Mouse (Mus musculus) brain, embryonic 18.5 days (tissue): ENCODE measurements around the gene Ralgps1.

Source experiments
- DNase-seq: peaks from one replicate; pipeline ENCODE4 v3.0.0-alpha.2; 2012; ENCODE audit warnings: low read depth, low spot score

The Ralgps1 gene

DNA sequence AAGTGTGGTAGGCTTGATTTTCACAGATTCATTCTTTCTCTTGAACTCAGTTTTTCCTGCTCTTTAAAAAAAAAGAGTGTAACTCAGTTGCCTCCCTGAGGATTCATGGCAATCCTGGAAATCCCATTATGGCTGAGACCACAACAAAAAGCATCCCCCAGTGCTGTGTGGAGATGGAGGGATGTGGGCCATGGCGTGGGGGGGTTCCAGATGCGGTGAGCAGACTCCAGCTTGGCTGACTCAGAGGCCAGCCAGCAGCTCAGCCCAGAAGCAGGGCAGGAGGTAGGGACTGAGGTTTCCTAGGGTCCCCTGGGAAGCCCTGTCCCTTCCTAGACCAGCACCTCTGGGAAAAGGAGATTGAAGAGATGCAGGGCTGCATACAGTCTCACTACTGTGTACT is 194.4 kb downstream of the Ralgps1 start:
- DNase-seq = no peak

DNA sequence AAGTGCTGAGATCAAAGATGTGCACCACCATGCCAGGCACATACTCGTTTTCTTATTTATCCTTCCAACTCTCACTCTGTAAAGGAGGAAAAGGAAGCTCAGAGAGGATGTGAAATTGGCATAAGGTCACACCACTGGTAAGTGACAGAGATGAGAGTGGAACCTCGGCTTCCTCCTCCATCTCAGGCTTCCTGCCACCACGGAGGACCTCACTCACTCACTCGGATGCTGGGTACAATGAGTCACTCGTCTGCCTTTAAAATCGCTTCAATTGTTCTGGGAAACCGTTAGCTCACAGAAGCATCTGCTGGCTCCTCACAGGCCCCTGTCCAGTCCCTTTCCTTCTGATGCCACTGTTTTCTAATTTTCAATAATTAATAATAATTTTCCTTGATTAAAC is 194.8 kb downstream of the Ralgps1 start:
- no peak for DNase-seq

DNA sequence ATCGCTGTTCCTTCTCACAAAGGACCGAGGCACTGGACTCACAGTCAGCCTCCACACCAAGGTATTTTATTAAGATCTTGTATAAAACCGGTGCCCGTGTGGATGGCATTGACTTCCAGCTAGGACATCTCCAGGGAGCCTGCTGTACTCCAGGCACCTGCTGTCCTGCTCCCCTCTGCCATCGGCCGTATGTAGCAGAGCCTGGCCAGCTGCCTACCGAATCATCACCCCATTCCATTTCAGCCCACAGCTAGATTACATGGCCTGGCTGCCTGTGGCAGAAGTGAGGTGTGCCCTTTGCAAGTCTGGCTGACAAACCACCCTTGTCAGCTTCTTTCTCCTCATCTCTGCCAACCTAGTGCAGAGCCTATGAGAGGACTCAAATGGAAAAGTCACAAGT is 197.6 kb downstream of the Ralgps1 start:
- DNase-seq = no peak

DNA sequence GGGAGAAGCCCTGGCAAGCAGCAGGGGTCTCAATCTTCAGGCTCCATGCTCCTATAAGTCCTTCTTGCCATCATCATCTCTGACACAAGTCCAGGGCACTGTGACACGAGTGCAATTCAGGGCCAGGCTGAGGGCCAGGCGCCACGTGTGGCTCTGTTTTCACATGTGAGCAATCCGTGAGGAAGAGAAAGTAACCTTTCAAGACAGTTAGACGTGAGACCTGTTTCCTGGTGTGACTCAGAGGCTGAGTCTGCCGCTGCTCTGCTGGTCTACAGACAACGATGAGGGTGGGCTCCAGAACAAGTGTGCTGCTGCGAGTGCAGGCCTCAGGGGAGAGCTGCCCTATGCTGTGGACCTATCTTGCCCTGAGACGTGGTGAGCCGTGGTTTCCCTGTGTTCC is 198.2 kb downstream of the Ralgps1 start:
- DNase-seq = no peak

DNA sequence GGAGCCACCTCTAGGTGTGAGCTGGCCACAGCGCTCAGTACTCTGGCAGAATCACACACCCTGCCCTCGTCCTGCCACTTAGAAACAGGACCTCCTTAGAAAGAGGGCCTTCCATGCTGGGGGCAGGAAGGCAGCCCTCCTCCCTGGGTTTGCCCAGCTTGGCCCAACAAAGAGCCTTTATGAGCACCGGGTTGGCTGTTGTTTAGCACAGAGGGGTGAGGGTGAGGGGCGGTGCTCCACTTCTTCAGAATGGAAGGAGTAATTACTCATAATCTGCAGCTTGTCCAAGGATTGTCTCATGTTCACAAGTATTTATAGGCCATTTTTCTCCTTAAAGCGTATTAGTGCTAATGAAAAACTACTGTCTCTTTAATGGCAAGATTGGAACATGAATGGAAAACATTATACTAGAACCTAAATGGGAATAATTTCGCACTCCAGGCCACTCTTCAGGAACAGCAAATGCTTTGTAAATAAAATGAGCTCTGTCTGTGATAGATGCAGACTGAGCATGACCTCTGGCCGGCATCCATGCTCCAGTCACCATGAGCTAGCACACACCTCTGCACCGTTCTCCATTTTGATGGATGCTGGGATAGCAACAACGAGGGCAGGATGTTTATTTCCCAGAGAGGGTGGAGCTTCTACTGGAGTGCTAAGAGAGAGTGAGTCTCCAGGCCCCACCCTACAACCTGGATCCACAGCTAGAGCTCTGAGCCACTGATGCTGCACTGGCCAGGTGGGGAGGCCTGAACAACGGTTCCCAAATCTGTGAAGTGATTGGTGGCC is 200.3 kb downstream of the Ralgps1 start:
- DNase-seq = no peak

DNA sequence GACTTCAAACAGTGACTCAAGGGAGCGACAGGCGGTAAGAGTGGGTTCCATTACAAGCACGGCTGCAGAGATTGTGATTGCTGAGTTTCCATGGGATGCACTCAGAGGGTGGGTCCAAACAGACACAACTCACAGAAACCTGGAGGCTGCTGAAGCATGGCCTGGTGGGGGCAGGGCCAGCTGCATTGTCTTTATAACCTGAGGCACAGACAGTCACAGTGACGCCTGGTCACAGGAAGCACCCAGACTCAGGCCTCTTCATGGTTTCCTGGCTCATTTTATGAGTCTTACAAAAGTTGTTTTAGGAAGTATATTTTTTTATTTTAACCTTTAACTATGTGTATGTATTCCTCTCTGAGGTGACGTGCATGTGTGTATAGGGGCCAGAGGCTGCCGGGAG is 201.8 kb downstream of the Ralgps1 start:
- DNase-seq = no peak

DNA sequence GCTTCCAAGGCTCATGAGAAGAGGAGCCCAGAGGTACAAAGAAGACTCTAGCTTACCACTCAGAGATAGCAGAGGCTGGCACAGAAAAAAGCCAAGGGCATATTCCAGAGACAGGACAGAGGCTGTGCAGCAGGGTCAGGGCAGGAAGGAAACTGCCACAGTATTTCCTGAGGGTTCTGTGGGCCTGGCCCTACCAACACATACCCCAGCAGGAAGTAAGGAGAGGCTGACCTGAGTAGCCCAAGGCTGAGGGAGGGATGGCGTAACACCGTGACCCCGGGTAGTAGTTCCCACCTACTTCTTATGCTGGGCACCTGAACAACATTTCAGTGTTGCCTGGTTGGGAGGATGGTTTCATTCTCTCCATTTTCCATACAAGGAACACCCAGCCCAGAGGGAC is 204.2 kb downstream of the Ralgps1 start:
- no peak for DNase-seq

DNA sequence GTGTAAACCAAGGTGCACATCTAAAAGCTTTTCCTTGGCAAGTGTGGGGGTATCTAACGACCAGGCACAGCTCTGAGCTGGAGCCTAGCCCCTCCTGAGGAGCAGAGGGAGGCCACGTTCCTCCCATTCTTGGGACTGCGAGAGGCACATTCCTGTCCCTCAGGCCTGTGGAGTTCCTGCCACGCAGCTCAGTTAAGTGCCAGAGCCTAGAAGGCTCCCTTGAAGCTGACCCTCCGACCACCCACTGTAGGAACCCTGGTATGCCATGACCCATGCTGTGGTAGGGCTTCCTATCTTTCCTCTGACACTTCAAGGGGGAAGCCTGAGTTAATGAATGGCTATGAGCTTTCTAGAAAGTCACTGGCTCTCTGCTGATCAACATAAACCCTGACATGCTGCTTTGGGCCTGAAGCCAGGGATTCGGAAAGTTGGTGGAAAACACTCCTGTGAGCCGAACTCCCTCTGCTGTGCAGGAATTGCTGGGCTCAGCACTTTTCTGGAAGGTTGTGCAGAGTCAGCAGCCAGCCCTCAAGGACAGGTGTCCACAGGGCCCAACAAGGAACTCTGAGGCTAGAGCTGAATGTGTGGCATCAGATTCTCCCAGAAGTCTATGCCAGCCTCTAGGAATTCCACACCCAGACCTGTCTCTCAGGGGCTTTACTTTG is 205.4 kb downstream of the Ralgps1 start:
- no peak for DNase-seq

DNA sequence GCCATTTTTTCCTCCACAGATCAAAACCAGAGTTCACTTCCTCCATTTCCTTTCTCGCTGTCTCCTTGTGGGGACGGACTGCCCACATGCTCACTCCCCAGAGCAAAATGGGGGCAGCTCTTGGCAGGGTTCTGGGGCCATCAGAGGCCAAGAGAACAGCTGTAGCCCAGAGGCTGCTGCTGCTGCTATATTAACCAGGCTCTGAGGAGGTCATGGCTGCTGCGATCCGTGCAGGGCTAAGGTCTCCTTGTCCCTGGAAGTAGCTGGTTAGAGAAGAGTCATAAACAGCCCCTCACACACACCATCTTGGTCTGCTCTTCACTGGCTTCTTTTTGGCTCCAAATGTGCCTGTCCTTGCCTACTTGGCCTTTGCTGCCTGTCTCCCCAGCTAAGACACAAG is 206.1 kb downstream of the Ralgps1 start:
- DNase-seq = no peak

DNA sequence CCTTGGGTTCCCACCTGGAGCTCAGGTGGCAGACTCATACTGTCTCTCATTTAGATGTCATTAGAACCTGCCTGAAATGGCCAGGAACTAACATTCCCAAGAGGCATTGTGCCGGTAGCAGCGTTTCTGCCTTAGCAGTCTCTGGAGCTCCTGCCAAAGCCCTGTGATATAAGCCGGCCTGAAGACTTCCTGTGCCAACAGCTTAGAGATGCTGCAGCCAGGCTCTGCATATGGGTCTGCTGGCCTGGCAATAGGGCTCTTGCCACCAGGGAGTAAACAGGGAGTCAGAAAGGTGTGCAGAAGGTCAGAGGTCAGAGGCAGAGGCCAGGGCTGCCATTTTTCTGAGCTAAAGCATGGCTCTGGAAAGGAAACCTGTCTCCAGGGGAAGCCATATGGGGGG is 206.6 kb downstream of the Ralgps1 start:
- no peak for DNase-seq

DNA sequence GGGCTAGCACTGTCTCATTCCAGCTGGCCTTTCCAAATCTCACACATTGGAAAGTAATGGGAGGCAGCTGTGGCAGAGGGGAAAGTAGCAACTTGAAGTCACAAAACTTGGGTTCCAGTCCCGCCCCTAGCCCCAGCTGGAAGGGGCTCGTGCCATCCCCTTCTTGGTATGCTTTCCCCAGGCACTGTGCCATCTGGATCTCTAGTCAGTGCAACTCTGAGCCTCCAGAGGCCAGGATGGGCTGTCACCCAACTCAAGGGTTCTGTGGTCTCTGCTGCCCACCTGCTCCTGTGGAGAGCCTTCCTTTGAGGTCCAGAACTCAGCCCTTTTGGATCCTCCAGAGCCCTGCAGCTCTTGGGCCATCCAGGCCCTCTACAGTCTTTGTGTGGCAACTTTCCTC is 209.2 kb downstream of the Ralgps1 start:
- no peak for DNase-seq

DNA sequence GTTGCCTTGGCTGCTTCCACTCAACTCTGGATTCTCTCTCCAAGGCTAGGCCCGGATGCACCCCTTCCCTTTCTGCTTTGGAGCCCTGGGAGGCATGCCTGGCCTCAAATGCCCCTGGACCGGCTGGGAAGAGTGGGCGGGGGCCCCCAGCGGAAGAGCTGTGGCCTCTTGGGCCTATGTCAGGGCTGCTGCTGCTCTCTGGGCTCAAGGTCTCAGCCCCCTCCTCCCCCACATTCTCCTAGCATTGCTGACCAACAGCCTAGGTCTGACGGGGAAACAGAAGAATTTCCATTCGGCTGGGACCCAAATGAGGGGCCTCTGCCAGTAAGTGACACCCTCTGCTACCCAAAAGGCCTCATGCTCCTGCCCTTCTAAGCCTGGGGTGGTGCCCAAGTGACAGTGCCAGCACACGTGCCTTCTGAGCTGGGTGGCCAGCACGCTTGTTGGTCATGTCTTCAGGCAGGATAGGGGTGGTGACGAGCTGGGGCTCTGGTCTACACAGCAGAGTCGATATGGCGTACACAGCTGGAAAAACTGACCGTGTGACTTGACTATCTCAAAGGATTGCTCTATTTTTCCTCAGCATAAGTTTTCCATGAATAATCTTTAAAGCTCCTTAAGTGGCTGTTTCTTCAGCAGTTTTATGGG is 210.8 kb downstream of the Ralgps1 start:
- no peak for DNase-seq

DNA sequence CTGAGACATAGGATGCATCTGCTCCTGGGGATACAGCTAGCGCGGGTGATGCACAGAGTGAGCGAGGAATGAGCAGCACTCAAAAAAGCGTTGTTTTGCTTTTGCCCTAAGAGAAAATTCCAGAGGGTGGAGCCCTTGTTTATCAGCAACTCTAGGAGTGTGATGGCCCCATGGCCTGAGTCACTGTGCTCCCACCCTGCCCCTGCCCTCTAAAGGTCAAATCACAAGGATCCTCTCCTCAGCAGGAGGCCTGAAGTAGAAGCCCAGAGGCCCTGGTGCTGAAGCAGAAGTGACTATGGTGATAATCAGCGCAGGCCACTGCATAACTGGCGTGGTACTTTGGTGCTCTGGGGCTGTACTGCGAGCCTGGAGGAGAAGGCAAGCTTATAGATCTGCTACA is 211.7 kb downstream of the Ralgps1 start:
- no peak for DNase-seq

DNA sequence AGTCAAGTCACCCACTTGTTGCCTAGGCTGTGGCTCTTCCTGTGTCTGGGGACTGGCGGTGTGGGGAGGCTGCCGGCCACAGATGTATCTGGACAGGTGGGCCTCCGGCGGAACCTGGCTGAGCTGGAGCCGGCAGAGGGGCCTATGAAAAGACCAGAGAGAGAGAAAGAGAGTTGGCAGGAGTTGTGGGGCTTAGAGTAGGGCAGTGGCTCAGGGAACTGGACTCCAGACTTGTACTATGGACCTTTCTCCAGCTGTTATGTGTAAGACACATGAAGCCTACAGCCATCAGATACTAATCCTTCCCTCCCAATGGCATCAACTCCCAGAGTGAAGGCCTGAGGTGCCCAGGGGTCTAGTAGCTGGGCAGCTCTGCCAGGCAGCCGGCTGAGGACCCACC is 212.4 kb downstream of the Ralgps1 start:
- no peak for DNase-seq

DNA sequence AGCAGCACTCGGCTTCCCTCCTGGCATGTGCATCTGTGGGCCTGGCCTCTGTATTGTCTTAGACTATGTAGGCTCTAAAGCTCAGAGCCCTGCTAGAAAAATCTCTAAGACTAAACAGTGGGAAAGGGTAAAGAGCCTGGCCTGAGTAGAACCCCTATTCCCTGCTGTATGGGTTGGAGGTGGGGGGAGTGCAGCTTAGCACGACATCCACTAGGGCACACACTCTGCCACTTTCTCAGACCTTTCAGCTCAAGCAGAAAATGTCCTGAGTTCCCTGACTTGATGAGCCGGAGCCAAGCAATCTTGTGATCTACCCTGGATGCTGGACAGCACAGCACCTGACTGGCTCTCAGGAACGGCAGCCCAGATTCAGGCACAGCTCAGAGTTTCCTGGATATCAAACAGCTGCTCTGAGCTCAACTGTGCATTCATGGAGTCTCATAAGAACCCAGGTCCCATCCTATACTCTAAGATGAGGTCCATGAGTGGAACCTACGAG is 215.0 kb downstream of the Ralgps1 start:
- DNase-seq = no peak

DNA sequence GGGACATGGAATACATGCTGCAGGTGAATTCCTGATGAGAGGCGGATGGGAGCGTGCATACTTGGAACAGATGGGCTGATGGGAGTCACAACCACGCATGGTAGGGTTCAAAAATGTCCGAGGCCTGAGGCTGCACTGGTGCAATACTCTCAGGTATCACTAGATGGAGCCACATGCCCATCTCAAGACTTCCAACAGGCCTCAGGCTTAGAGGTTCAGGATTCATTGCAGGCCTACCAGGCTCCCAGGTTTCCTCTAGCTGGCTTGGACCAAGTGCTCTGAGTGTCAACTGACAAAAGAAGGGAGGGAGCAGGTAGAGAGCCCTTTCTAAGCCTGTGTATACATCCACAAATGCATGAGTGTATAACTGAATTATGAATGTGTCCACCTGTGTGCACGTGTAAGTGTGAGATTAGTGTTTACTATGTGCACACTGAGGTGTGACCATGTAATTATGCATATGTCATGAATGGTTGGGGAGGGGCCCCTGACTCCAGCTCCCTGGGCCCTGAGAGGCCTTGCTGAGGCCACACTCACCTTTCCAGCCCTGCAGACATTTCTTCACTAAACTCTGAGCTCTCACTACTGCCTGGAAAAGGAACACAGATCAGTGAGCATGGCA is 216.4 kb downstream of the Ralgps1 start:
- no peak for DNase-seq

DNA sequence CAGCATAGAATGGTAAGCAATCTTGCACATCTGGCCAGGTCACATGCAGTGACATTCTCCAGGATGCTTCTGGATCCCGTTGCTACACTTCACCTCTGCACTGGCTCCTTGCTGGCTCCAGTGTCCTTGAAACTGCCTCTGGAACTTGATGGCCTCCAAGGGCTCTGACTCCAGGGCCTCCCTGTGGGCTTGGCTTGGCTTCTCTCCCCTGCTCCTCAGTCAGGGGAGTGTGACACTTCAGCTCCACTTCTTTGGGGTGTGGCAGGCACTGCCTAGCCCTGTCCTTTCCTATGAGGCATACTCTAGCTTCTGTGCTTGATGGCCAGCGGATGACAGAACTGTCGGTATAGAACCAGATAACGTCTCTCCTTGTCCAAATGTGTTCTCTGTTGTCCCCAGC is 224.3 kb downstream of the Ralgps1 start:
- no peak for DNase-seq

DNA sequence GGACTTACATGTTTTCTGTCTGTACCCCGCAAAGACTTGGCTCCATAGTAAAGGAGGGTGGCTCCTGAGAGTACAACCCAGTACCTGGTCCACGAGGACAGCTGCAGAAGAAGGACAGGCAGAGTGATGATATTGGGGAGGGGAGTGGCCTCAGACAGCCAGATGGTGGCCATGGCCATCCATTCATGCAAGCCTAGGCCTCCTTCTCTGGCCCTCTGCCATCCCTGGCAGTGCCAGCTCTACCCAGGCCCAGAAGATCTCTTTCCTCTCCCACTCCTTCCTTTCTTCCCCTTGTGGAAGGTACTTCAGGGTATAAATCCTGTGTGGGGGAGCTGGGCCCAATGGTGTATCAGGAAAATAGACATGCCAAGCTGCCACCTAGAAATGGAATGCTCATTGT is 228.0 kb downstream of the Ralgps1 start:
- DNase-seq = no peak

DNA sequence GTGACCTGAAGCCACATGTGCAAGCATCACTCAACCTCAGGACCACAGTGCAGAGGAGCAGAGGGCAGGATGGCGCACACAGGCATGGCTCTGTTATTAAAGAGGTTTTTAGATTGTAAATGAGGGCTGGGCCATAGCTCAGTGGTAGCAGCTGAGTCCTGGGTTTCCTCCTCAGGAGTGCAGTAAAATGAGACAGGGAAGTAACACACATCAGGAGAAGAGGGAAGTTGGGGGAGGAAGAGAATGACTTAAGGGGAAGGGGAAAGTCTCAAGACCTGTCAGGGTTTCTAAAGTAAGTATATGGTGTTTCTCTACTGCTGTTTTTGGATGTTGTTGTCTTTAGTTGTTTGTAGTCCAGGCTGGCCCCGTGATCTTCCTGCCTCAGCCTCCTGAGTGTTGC is 232.8 kb downstream of the Ralgps1 start:
- no peak for DNase-seq

DNA sequence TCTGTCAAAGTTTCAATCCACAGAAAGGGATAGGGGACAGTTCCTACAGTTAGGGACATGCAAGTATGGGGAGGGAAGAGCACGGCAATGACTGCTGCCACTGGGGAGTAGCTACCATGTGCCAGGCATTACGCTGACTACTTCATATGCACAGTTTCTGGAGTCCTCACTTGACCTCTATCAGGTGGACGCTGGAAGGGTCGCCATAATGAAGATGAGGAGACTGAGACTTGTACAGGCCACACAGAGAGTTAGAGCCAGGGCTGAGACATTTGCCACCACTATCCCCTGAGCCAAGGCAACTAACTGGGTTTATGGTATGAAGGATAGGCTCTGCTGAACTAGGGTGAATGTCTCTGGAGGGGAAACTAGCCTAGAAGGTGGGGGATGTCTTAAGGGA is 233.6 kb downstream of the Ralgps1 start:
- no peak for DNase-seq

DNA sequence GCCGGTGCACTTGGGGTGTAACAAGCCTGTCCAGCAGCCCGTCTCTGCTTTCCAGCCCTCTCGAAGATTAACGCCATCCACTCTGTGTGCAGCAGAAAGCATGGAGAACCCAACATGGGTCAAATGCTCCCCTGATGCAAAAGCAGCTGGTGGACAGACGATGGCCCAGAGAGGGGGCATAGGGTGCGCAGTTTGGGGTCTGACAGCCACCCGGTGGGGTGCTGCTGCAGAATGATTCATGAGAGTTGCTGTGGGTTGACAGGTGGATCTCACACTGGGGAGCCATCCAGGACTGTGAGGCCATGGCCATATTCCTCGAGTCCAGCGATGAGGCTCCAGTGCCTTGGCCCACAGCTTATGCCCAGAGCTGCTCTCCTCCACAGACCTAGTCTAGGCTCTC is 234.0 kb downstream of the Ralgps1 start:
- DNase-seq = no peak

DNA sequence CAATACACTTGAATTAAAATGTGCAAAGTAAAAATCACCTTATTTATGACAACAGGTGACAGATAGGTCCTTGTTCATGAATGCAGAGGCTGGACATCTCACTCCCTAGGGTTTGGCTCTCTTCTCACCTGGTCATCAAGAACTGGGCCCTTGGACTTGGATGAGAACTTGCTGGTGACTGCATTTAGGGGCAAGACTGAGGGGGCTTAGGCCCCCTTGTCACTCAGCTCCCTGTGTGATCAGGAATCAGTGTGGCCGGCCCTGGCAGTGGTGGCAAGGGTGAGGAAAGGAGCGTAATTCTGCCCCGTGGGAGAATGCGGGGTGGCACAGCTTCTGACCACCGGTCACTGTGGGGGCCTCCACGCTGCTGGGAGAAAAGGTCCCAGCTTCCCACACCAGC is 234.9 kb downstream of the Ralgps1 start:
- DNase-seq = no peak
